Mouse (Mus musculus) lung, postnatal 0 days (tissue): ENCODE measurements around the gene Ubl3.
A peak's percentile ranks its signal among the peaks of the same experiment; 100 is the strongest.

Experiments used
- CTCF ChIP-seq: IDR thresholded peaks from 2 replicates; pipeline ENCODE4 v1.5.1; 2016; ENCODE audit warnings: antibody characterized with exemption, mild to moderate bottlenecking
- EP300 ChIP-seq: IDR thresholded peaks from 2 replicates; pipeline ENCODE4 v1.6.1; 2016; ENCODE audit warnings: antibody characterized with exemption, mild to moderate bottlenecking, control low read depth

- TF ChIP-seq CTCF (no peak), EP300 (peak; percentile 61; the same call in 1 of the 2 replicates)
These were observed 16.9 kb upstream of the Ubl3 start for GRCm38 (mm10) chr5:148569444-148569843.
